In the genomic region with DNA sequence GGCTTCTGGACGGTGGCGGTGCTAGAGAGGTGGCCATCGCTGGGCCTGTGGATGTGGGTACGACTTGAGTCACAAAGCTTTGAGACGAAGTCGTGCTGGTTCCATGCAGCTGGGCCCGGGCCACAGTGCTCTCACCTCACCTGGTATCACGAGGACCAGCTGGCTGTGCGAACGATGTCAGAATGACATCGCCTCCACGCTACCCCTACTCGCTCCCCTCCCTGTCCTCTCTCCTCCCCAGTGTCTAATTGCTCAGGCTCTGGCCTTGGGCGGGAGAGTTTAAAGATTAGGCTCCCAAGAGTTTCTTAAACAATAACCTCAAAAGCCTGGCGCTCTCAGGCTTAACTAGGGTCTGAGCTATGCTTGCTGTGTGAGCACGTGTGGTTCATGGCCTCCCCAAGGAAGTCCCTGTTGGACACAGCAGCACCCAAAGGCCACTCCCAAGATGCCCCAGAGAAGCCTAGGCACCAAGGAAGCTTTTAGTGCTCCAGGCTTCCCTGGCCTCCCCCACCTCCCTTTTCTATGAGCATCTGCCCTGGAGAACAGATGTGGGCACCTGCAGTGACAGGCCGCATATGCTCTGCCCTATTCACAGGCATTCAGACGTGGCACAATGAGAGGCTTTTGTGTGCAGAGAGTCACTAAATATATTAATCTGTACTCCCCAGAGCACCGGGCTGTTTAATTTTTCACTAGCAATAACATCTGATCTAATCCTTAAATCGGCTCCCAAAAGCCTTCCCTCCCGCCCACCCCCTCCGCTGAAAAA, we compare ENCODE assay signal across 8 mouse cellular contexts. TPM values are rescaled to one million over a fixed set of nuclear protein-coding genes. Genes with fewer than 3 reads are reported as not detected.
A peak's percentile ranks its signal among the peaks of the same experiment; 100 is the strongest.
DNase-seq lines count a peak whose midpoint lies in the region; ATAC-seq and TF ChIP-seq lines count a peak whose summit lies in the region.

No protein-coding gene starts in this region.

- no peak for ATAC-seq in limb, embryonic 13.5 days (ENCODE audit: low FRiP score, low read depth)

- H3K27ac ChIP-seq in liver, adult 2 months (replicated peaks; ENCODE audit: insufficient read depth, low read depth, low read length), result peak overlapping the region; percentile 67
- H3K27ac ChIP-seq in forebrain, embryonic 10.5 days, result peak overlapping the region; percentile 95
- H3K27ac ChIP-seq in limb, embryonic 13.5 days, result no peak overlapping the region

- H3K9ac ChIP-seq in liver, adult 2 months (ENCODE audit: low read depth, low read length), result peak overlapping the region; percentile 74
- H3K9ac ChIP-seq in limb, embryonic 13.5 days, result peak overlapping the region; percentile 67

- peak; percentile 26 for DNase-seq in liver, adult 2 months (ENCODE audit: extremely low read depth, low read depth, low spot score)
- DNase-seq in liver, result no peak
- DNase-seq in forebrain, embryonic 10.5 days (ENCODE audit: extremely low spot score, low spot score), result peak; percentile 72
- DNase-seq in retina, embryonic 14.5 days (ENCODE audit: low spot score), result peak; percentile 58
- no peak for DNase-seq in adrenal gland, postnatal 14 days
- DNase-seq in cerebellum, postnatal 36 days, result no peak
- no peak for DNase-seq in left cerebral cortex, adult 11 months (ENCODE audit: low spot score)

- H3K27me3 ChIP-seq in liver, adult 2 months (ENCODE audit: control insufficient read depth, insufficient read depth, low read length), result no peaks in the 10 kb centered on the region
- peaks cover 71% of the 10 kb centered on the region for H3K27me3 ChIP-seq in forebrain, embryonic 10.5 days (ENCODE audit: poor library complexity, severe bottlenecking)
- peaks cover 84% of the 10 kb centered on the region for H3K27me3 ChIP-seq in limb, embryonic 13.5 days

- no peak for TF ChIP-seq POLR2A in liver, adult 2 months (IDR thresholded peaks at IDR 0.05; ENCODE audit: extremely low read depth, insufficient read depth, low read length)

- H3K4me1 ChIP-seq in liver, adult 2 months (ENCODE audit: control insufficient read depth, insufficient read depth, low read length), result peaks cover 12% of the 10 kb centered on the region
- peaks cover 69% of the 10 kb centered on the region for H3K4me1 ChIP-seq in forebrain, embryonic 10.5 days
- peaks cover 25% of the 10 kb centered on the region for H3K4me1 ChIP-seq in limb, embryonic 13.5 days

- H3K79me2 ChIP-seq in liver, adult 2 months (ENCODE audit: control insufficient read depth, insufficient read depth, low read length), result no peaks in the 10 kb centered on the region

- peak overlapping the region; percentile 85 for H3K4me2 ChIP-seq in limb, embryonic 13.5 days (replicated peaks)

- no peak for TF ChIP-seq CTCF in liver, adult 2 months (IDR thresholded peaks at IDR 0.05; ENCODE audit: low read depth, low read length)

- 38% methylated on average over 22 of the region's 22 CpGs for WGBS in liver, adult 2 months
- WGBS in forebrain, embryonic 10.5 days, result 1% methylated on average over 22 of the region's 22 CpGs
- WGBS in limb, embryonic 13.5 days, result 8% methylated on average over 22 of the region's 22 CpGs

- H3K9me3 ChIP-seq in forebrain, embryonic 10.5 days, result no peaks in the 10 kb centered on the region
- no peaks in the 10 kb centered on the region for H3K9me3 ChIP-seq in limb, embryonic 13.5 days

- peak overlapping the region; percentile 62 for H3K4me3 ChIP-seq in liver, adult 2 months (ENCODE audit: insufficient read depth, low read depth, low read length)
- H3K4me3 ChIP-seq in forebrain, embryonic 10.5 days, result peak overlapping the region; percentile 88
- peak overlapping the region; percentile 49 for H3K4me3 ChIP-seq in limb, embryonic 13.5 days

- no peaks in the 10 kb centered on the region for H3K36me3 ChIP-seq in liver, adult 2 months (ENCODE audit: control insufficient read depth, insufficient read depth, low read length)
- no peaks in the 10 kb centered on the region for H3K36me3 ChIP-seq in forebrain, embryonic 10.5 days (replicated peaks)
- no peaks in the 10 kb centered on the region for H3K36me3 ChIP-seq in limb, embryonic 13.5 days

RNA-seq across cellular contexts. Expression of a gene that starts 4.6 kb away (rescaled TPM):
- total RNA-seq in liver, adult 2 months (2014; rRNA removed), result 4.0 and 4.6 TPM in 2 replicates
- 6.9 and 7.1 TPM in 2 replicates for polyA plus RNA-seq in liver, adult 2 months (2012; rRNA removed)
- 53.3 and 56.3 TPM in 2 replicates for polyA plus RNA-seq in forebrain, embryonic 10.5 days (2016; fragmentation: Nextera tagmentation; extraction: Ambion mirVana)
- polyA plus RNA-seq in limb, embryonic 13.5 days (2015; fragmentation: Nextera tagmentation; extraction: Ambion mirVana), result 7.0 and 7.1 TPM in 2 replicates
- total RNA-seq in adrenal gland, postnatal 14 days (2021), result 6.7 and 10.5 TPM in 2 replicates

RNA-seq across cellular contexts. Expression of a gene that starts 14.7 kb away (rescaled TPM):
- total RNA-seq in liver, adult 2 months (2014; rRNA removed), result 13.3 and 13.4 TPM in 2 replicates
- polyA plus RNA-seq in liver, adult 2 months (2012; rRNA removed), result 4.4 and 5.8 TPM in 2 replicates
- 26.4 and 28.5 TPM in 2 replicates for polyA plus RNA-seq in forebrain, embryonic 10.5 days (2016; fragmentation: Nextera tagmentation; extraction: Ambion mirVana)
- polyA plus RNA-seq in limb, embryonic 13.5 days (2015; fragmentation: Nextera tagmentation; extraction: Ambion mirVana), result 32.8 and 34.5 TPM in 2 replicates
- total RNA-seq in adrenal gland, postnatal 14 days (2021), result 17.3 and 18.4 TPM in 2 replicates

Comparison
In these comparisons a context has a peak if more than half of its experiments do, and no peak if none do; other contexts are left out.
1. DNase-seq: peak in liver, adult 2 months (single experiment), forebrain, embryonic 10.5 days (single experiment) and retina, embryonic 14.5 days (single experiment); none in liver (single experiment), adrenal gland, postnatal 14 days (single experiment), cerebellum, postnatal 36 days (0 of 2) and left cerebral cortex, adult 11 months (single experiment).
2. Peak in every context shown above with its lines, with median percentiles within 50 percentile points of each other: H3K4me3 ChIP-seq.